Mouse (Mus musculus) ZHBTc4 (cell line): ENCODE measurements at regions not wholly inside any gene's neighbourhood (a gene's known extent, or its start where the extent isn't known, plus 50 kb on each side); places are given as distances from the start of the nearest gene placed in this dataset.
A peak's percentile ranks its signal among the peaks of the same experiment; 100 is the strongest.

Experiments
- DNase-seq: peaks from one replicate; pipeline ENCODE4 v3.0.0-alpha.2; 2011; ENCODE audit warnings: low read depth, low spot score

DNA sequence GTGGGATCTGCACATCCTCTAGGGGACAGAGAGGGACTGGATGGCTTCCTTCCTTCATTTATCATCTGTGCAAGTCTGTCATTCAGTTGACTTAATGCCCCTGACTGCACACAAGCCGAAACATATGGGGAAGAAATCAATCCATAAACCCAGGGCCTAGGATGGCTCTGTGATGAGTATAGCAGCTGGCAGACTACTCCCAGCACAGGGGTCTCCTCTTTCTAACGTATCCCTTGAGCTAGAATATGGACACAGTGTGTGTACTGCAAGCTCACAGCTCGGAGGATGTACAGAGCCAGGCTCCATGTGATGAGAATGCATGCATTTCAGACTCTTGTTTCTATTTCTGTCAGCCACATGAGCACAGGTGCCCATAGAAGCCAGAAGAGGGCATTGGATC, 180.3 kb downstream of the Parn start:
- DNase-seq: no peak

DNA sequence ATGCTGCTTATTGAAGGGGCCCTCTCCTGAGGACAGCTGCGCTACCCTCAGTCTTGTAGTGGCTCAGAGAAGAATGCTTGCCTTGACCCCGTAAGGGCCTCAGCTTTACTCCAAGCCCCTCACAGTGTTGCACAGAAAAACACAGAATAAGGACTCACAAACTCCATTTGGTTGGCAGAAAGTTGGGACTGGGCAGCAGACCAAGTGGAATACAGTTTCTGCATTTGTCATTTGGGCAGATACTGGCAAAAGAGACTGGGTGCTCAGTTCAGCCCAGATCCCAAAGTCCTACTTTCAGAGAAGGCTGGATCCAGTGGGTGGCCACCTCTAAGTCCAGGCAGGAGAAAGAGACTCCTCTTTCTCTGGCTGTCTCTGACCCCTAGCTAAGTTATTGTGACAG, 181.4 kb downstream of the Parn start:
- DNase-seq: no peak

DNA sequence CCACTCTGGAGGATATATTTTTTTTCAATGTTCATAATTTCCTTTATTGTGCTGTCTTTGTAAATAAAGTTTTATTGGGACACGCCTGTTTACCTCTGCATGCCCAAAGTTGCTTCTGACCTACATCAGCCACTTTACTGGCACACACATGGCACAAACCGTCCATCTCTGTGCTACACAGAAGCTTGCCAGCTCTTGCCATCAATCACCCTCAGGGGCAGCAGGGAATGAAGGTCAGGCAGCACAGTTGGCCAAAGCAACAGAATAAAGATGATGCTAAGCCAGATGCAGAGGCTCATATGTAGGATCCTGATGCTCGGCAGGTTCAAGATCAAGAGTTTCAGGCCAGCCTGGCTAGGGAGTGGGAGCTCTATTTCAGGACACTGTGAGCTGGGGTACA, 187.7 kb downstream of the Parn start:
- DNase-seq: no peak

DNA sequence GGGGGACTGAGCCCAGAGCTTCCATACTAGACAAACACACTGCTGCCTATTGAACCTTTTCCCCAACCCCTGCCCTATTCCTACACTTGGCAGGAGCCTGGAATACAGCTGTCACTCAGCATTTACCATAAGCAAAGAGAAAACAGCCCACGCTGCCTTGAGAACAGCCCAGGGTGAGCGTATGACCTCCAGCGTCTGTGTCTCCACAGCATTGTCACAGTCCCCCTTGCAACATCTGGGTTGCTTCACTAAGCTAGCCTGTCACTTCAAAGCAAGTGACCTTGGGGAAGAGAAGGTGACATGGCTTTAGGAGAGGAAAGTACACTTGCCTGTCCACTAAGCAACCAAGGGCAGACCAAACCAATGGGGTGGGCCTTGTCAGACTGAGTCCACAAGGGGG, 191.3 kb downstream of the Parn start:
- DNase-seq: no peak

DNA sequence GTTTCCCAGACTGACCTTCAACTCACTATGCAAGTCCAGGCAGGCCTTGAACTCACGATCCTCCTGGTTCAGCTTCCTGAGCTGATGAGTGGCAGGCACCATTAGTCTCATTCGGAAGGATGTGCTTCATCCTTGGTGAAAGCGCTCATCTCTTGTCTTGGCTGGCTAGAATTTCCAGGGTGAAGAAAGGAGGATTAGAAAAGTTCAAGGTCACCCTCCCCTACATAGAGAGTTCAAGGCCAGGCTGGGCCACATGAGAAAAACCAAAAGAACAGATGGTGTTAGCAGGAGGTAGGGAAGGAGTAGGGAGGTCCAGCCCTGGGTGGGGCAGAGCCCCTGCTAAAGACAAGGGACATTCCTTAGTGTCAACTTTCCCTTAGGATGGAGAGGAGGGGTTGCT, 193.0 kb downstream of the Parn start:
- peak; percentile 62 for DNase-seq

DNA sequence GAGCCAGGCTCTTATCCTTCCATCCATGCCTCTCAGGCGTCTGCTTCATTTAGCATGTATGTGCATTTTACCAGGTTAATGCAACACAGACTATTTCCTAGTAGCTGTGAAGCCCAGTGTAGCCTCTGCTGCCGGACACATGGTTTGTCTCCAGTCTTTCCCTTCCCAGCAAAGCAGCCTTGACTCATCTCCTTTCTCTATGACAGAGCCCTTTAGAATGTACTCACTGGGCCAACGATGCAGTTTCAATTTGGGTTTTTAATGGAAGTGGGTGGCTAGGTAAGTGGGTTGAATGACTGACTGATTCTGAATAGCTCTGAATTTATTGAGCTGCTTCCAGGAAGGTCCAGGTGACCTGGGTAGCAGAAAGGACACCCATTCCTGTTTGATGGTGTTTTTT, 193.7 kb downstream of the Parn start:
- no peak for DNase-seq

DNA sequence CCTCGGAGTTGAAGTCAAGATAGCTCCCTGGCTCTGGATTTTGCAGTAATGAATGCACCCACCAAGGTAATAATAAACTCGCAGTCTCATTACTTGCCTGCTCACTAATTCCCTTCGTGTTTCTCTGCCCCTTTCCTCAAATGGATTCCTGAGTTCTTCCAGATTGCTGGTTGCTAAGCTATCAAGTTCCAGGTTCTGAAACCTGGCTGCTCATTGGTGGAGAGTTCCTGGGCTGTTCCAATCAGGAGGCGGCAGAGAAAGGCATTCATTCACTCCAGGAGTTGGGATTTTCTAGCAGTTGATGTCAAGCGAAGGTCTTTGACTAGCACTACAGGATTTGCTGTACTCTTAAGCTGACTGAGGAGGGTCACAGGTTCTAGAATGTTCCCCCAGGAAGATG, 200.8 kb downstream of the Parn start:
- no peak for DNase-seq
